Comparison of ENCODE assay signal across 8 mouse cellular contexts in the genomic region with DNA sequence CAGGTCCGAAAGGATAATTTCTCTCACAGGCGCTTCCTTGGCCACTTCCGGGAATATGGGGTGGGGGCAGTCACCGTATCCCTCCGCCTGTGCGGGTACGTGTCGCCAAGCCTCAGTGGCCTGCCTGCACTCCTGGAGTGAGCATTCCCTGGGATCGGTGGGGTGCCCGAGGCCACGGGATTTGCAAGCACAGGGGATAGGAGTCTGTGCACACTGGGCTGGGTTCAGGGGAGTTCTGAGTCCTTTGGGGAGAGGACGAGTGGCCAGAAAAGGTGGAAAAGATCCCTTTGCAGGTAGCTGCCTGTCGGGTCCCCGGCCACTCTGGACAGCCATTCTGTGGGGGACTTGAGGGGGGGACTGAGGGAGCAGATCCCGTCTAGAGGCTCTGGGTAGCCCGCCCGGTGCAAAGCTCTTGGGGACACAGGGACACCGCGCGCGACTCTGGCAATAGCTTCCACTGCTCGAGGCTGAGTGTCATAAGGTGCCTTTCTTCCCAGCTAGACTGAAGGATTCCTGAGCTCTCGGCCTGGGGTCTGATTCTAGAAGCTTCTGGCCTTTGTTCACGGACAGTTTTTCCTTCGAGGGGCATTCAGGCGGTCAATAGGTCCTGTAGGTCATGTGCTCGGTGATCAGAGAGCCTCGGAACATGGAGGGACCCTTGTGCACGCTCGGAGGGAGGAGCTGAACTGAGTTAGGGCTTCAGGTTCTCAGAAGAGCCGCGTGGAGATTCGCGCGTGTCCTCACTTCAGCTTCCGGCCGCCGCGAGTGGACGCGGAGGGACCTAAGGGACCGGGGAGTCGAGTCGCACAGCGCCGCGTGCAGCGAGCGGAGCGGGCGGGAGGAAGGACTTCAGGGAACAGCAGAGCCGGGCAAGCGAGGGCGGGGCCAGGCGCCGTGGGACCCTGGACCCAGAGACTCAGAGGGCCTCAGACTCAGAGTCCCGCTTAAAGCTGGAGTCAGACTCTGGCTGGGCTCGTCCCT. TPM values are rescaled to one million over a fixed set of nuclear protein-coding genes. Genes with fewer than 3 reads are reported as not detected.
DNase-seq lines count a peak whose midpoint lies in the region; ATAC-seq and TF ChIP-seq lines count a peak whose summit lies in the region.

No protein-coding gene starts in this region.

- H3K9ac ChIP-seq in forebrain, embryonic 15.5 days (replicated peaks): peak overlapping the region; percentile 32
- H3K9ac ChIP-seq in hindbrain, embryonic 13.5 days: peak overlapping the region; percentile 89
- H3K9ac ChIP-seq in liver, embryonic 14.5 days (replicated peaks): peak overlapping the region; percentile 41
- peak overlapping the region; percentile 79 for H3K9ac ChIP-seq in neural tube, embryonic 12.5 days

- no peak overlapping the region for H3K27ac ChIP-seq in forebrain, embryonic 15.5 days (replicated peaks)
- peak overlapping the region; percentile 90 for H3K27ac ChIP-seq in hindbrain, embryonic 13.5 days
- no peak overlapping the region for H3K27ac ChIP-seq in liver, embryonic 14.5 days
- H3K27ac ChIP-seq in neural tube, embryonic 12.5 days: peak overlapping the region; percentile 28

- peak overlapping the region; percentile 66 for H3K4me2 ChIP-seq in forebrain, embryonic 15.5 days (replicated peaks)
- H3K4me2 ChIP-seq in hindbrain, embryonic 13.5 days: peak overlapping the region; percentile 97
- H3K4me2 ChIP-seq in liver, embryonic 14.5 days (ENCODE audit: low read depth): peak overlapping the region; percentile 70
- H3K4me2 ChIP-seq in neural tube, embryonic 12.5 days (replicated peaks): peak overlapping the region; percentile 91

- peak; percentile 96 for DNase-seq in heart, adult 11 months
- no peak for DNase-seq in heart, adult 8-10 months (ENCODE audit: low spot score)
- DNase-seq in cerebellum, adult 11 months: peak; percentile 65
- no peak for DNase-seq in liver, embryonic 14.5 days (ENCODE audit: low read depth in 3 of 3, low spot score in 3 of 3)
- DNase-seq in layer of hippocampus, adult 9-11 months: no peak

- no peak for TF ChIP-seq CTCF in liver, embryonic 14.5 days (IDR thresholded peaks at IDR 0.05; ENCODE audit: low read depth)

- H3K4me1 ChIP-seq in forebrain, embryonic 15.5 days: peaks cover 18% of the 10 kb centered on the region
- H3K4me1 ChIP-seq in hindbrain, embryonic 13.5 days (replicated peaks): peaks cover 36% of the 10 kb centered on the region
- H3K4me1 ChIP-seq in liver, embryonic 14.5 days (replicated peaks; ENCODE audit: control insufficient read depth in 2 of 2, insufficient read depth in 2 of 2, low read length in 1 of 2): peaks cover 0 to 4% of the 10 kb centered on the region in 2 experiments; a peak in 1 of 4 replicates
- H3K4me1 ChIP-seq in neural tube, embryonic 12.5 days: peaks cover 28% of the 10 kb centered on the region

- no peaks in the 10 kb centered on the region for H3K36me3 ChIP-seq in forebrain, embryonic 15.5 days
- no peaks in the 10 kb centered on the region for H3K36me3 ChIP-seq in hindbrain, embryonic 13.5 days
- H3K36me3 ChIP-seq in liver, embryonic 14.5 days (replicated peaks; ENCODE audit: control insufficient read depth, insufficient read depth, low read depth): no peaks in the 10 kb centered on the region
- H3K36me3 ChIP-seq in neural tube, embryonic 12.5 days: no peaks in the 10 kb centered on the region

- no peak for TF ChIP-seq EP300 in liver, embryonic 14.5 days (IDR thresholded peaks at IDR 0.05; ENCODE audit: low read depth)

- H3K27me3 ChIP-seq in forebrain, embryonic 15.5 days: peaks cover 47% of the 10 kb centered on the region
- H3K27me3 ChIP-seq in hindbrain, embryonic 13.5 days: no peaks in the 10 kb centered on the region
- H3K27me3 ChIP-seq in liver, embryonic 14.5 days (ENCODE audit: control insufficient read depth, insufficient read depth, low read length): peaks cover 15% of the 10 kb centered on the region
- no peaks in the 10 kb centered on the region for H3K27me3 ChIP-seq in neural tube, embryonic 12.5 days (replicated peaks)

- peak overlapping the region; percentile 42 for H3K4me3 ChIP-seq in forebrain, embryonic 15.5 days
- peak overlapping the region; percentile 55 for H3K4me3 ChIP-seq in hindbrain, embryonic 13.5 days
- peak overlapping the region; percentile 35 to 44 for H3K4me3 ChIP-seq in liver, embryonic 14.5 days (ENCODE audit: insufficient read depth in 1 of 2, low read depth in 2 of 2, low read length in 2 of 2)
- peak overlapping the region; percentile 51 for H3K4me3 ChIP-seq in neural tube, embryonic 12.5 days

- peak; percentile 86 for ATAC-seq in forebrain, embryonic 15.5 days (replicated peaks)
- ATAC-seq in hindbrain, embryonic 13.5 days (ENCODE audit: low FRiP score): peak; percentile 88
- ATAC-seq in liver, embryonic 14.5 days (ENCODE audit: insufficient read depth): peak; percentile 58
- ATAC-seq in neural tube, embryonic 12.5 days (ENCODE audit: low FRiP score, low read depth): peak; percentile 85

- WGBS in forebrain, embryonic 15.5 days: under 1% methylated on average over 58 of the region's 58 CpGs
- WGBS in hindbrain, embryonic 13.5 days: under 1% methylated on average over 58 of the region's 58 CpGs
- under 1% methylated on average over 58 of the region's 58 CpGs for WGBS in liver, embryonic 14.5 days (ENCODE audit: insufficient replicate concordance)
- WGBS in neural tube, embryonic 12.5 days: under 1% methylated on average over 56 of the region's 58 CpGs

- no peaks in the 10 kb centered on the region for H3K9me3 ChIP-seq in forebrain, embryonic 15.5 days
- H3K9me3 ChIP-seq in hindbrain, embryonic 13.5 days: no peaks in the 10 kb centered on the region
- H3K9me3 ChIP-seq in liver, embryonic 14.5 days (ENCODE audit: control insufficient read depth, low read length): no peaks in the 10 kb centered on the region
- H3K9me3 ChIP-seq in neural tube, embryonic 12.5 days: no peaks in the 10 kb centered on the region

RNA-seq across cellular contexts. Expression of a gene that starts 8.1 kb away (rescaled TPM):
- 10 to 100 TPM; 27.9 to 32.8 (median 30.9) TPM for total RNA-seq in heart, adult 8-10 months (2022)
- polyA plus RNA-seq in forebrain, embryonic 15.5 days (2015; fragmentation: Nextera tagmentation; extraction: Ambion mirVana): 29.4 and 29.7 TPM in 2 replicates
- polyA plus RNA-seq in hindbrain, embryonic 13.5 days (2015; fragmentation: Nextera tagmentation; extraction: Ambion mirVana): 211 and 212 TPM in 2 replicates
- polyA plus RNA-seq in liver, embryonic 14.5 days (2012; rRNA removed): 4.8 and 6.2 TPM in 2 replicates
- 5.6 and 5.8 TPM in 2 replicates for polyA plus RNA-seq in liver, embryonic 14.5 days (2014; fragmentation: Nextera tagmentation; extraction: Ambion mirVana)
- polyA plus RNA-seq in neural tube, embryonic 12.5 days (2016; fragmentation: Nextera tagmentation; extraction: Ambion mirVana): 188 and 191 TPM in 2 replicates

Comparison
In these comparisons a context has a peak if more than half of its experiments do, and no peak if none do; other contexts are left out.
1. DNase-seq: peak in heart, adult 11 months (single experiment) and cerebellum, adult 11 months (single experiment); none in heart, adult 8-10 months (single experiment), liver, embryonic 14.5 days (0 of 3) and layer of hippocampus, adult 9-11 months (single experiment).
2. H3K27ac ChIP-seq: peak in hindbrain, embryonic 13.5 days (single experiment) and neural tube, embryonic 12.5 days (single experiment); none in forebrain, embryonic 15.5 days (single experiment) and liver, embryonic 14.5 days (single experiment).
3. H3K9ac ChIP-seq: peak in every context shown above with its lines; median percentile 89 in hindbrain, embryonic 13.5 days; 79 in neural tube, embryonic 12.5 days; 41 in liver, embryonic 14.5 days; 32 in forebrain, embryonic 15.5 days.
4. Peak in every context shown above with its lines, with median percentiles within 50 percentile points of each other: ATAC-seq, H3K4me2 ChIP-seq and H3K4me3 ChIP-seq.